Mouse (Mus musculus) liver, postnatal 0 days (tissue): ENCODE results near the gene Bend4.

Experiments
- CTCF ChIP-seq: sonication (generic); IDR thresholded peaks from 2 replicates; pipeline ENCODE4 v1.5.1; 2016; ENCODE audit warnings: antibody characterized with exemption, low read depth
- EP300 ChIP-seq: IDR thresholded peaks from 2 replicates; pipeline ENCODE4 v1.6.1; 2016; ENCODE audit warnings: antibody characterized with exemption, low read depth, mild to moderate bottlenecking

DNA sequence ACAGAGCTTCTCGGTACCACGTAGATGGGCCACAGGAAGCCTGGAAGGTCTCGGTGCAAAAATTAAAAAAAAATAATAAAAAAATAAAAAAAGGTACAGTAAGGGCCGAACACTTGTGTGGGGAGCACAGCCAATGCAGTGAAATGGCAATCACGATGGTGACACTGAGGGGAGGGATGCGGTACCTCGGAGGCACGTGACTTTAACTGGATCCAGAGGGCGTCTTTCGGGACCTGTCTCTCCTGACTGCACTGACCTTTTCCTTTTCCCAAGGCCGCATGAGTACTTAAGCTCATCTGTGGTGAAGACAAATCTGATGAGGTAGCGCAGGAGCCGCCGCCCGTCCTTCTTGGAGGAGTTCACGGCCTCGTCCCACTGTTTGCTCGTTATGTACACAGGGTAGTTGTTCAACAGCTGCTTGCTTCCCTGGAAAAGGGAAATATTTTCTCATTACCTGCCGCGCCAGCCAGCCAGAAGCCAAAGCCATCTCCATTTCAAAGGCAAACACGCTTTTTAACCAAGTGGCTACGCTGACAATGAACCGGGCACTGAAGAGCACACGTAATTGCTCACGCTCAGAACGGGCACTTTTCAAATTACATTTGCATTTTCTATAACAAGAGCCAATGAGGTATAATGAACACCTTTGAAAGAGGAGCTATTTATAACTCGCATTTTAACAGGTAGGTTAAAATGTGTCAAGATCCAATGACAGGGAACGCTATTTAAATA lies 28.1 kb downstream of the Bend4 start:
- TF ChIP-seq CTCF: no peak
- TF ChIP-seq EP300: no peak
